Mouse (Mus musculus): ENCODE results near the gene Arsa.

Arsa gene

GRCm38 (mm10) chr15:89477091-89477491 lies at the start of gene Arsa:
TSS of gene Arsa (minus strand) at chr15:89477425.
- DNase-seq: peak; percentile 70 to 80

- DNase-seq: no peak
Observed at GRCm38 (mm10) chr15:89526776-89527325, 49.6 kb upstream of the Arsa start.

GRCm38 (mm10) chr15:89525896-89526295 lies 48.7 kb upstream of the Arsa start:
- peak in 1 of 2 experiments; percentile 30 for DNase-seq

- no peak for DNase-seq
Observed at GRCm38 (mm10) chr15:89525464-89525863, 48.2 kb upstream of the Arsa start.

GRCm38 (mm10) chr15:89524611-89525415 lies 47.6 kb upstream of the Arsa start:
- no peak for DNase-seq

- no peak for DNase-seq
Observed at GRCm38 (mm10) chr15:89524001-89524571, 46.9 kb upstream of the Arsa start.

- no peak for DNase-seq
Observed at GRCm38 (mm10) chr15:89523283-89523832, 46.1 kb upstream of the Arsa start.

- peak; percentile 25 to 52 for DNase-seq
Observed at GRCm38 (mm10) chr15:89522566-89523282, 45.5 kb upstream of the Arsa start.

GRCm38 (mm10) chr15:89521951-89522350 lies 44.7 kb upstream of the Arsa start:
- no peak for DNase-seq

GRCm38 (mm10) chr15:89512679-89513078 lies 35.5 kb upstream of the Arsa start:
- DNase-seq: no peak

- DNase-seq: peak in 1 of 2 experiments; percentile 59
Observed at GRCm38 (mm10) chr15:89507751-89508150, 30.5 kb upstream of the Arsa start.

- DNase-seq: no peak
Observed at GRCm38 (mm10) chr15:89504838-89505237, 27.6 kb upstream of the Arsa start.

GRCm38 (mm10) chr15:89501321-89501720 lies 24.1 kb upstream of the Arsa start:
- no peak for DNase-seq

- DNase-seq: no peak
Observed at GRCm38 (mm10) chr15:89500221-89500791, 23.1 kb upstream of the Arsa start.

- peak in 1 of 2 experiments; percentile 73 for DNase-seq
Observed at GRCm38 (mm10) chr15:89499784-89500220, 22.6 kb upstream of the Arsa start.

- DNase-seq: no peak
Observed at GRCm38 (mm10) chr15:89498961-89499688, 21.9 kb upstream of the Arsa start, which contains the start of gene Shank3. TSS of gene Shank3 (plus strand) at chr15:89499623.

GRCm38 (mm10) chr15:89498049-89498960 lies 21.1 kb upstream of the Arsa start:
- peak in 1 of 2 experiments; percentile 62 for DNase-seq

GRCm38 (mm10) chr15:89497391-89498048 lies 20.3 kb upstream of the Arsa start:
- DNase-seq: peak; percentile 72 to 87

GRCm38 (mm10) chr15:89496841-89497240 lies 19.6 kb upstream of the Arsa start:
- no peak for DNase-seq

GRCm38 (mm10) chr15:89496131-89496530 lies 18.9 kb upstream of the Arsa start:
- no peak for DNase-seq
